Mouse (Mus musculus) stomach, postnatal 0 days (tissue): ENCODE data around the gene Ninl. TPM values are rescaled to one million over a fixed set of nuclear protein-coding genes. Genes with fewer than 3 reads are reported as not detected.

Source experiments
- ATAC-seq: fragments of 200-750 bp; cut with Nextera tagmentation; 2 replicates; pipeline ENCODE4 v1.8.0; 2017; ENCODE audit not compliant: low FRiP score, low TSS enrichment
- DNase-seq: peaks from one replicate; pipeline ENCODE4 v3.0.0-alpha.2; 2016; ENCODE audit warnings: low spot score
- H3K27ac ChIP-seq: fragments of 300-500 bp; sonication (generic); replicated peaks from 2 replicates; pipeline ENCODE4 v1.5.1; 2014; ENCODE audit warnings: mild to moderate bottlenecking, control low read depth
- H3K27me3 ChIP-seq: fragments of 300-500 bp; sonication (generic); 2 replicates; pipeline ENCODE4 v1.6.1; 2014; ENCODE audit warnings: low read length; ENCODE audit not compliant: control insufficient read depth, insufficient read depth
- H3K36me3 ChIP-seq: fragments of 300-500 bp; sonication (generic); 2 replicates; pipeline ENCODE4 v1.6.1; 2014; ENCODE audit warnings: low read length, mixed read lengths; ENCODE audit not compliant: control insufficient read depth, insufficient read depth
- H3K4me1 ChIP-seq: fragments of 300-500 bp; sonication (generic); replicated peaks from 2 replicates; pipeline ENCODE4 v1.6.1; 2014; ENCODE audit warnings: antibody characterized with exemption; ENCODE audit not compliant: control insufficient read depth, insufficient read depth
- H3K4me2 ChIP-seq: fragments of 300-500 bp; sonication (generic); replicated peaks from 2 replicates; pipeline ENCODE4 v1.6.1; 2014; ENCODE audit warnings: low read depth, mild to moderate bottlenecking, control low read depth, moderate library complexity
- H3K4me3 ChIP-seq: fragments of 300-500 bp; sonication (generic); 2 replicates; pipeline ENCODE4 v1.5.1; 2014; ENCODE audit warnings: low read depth, low read length, control low read depth
- H3K9ac ChIP-seq: fragments of 300-500 bp; sonication (generic); 2 replicates; pipeline ENCODE4 v1.6.1; 2014; ENCODE audit warnings: mild to moderate bottlenecking, low read length, control low read depth, mixed read lengths
- H3K9me3 ChIP-seq: fragments of 300-500 bp; sonication (generic); 2 replicates; pipeline ENCODE4 v1.6.1; 2016; ENCODE audit warnings: low read length; ENCODE audit not compliant: control insufficient read depth
- CTCF ChIP-seq: IDR thresholded peaks from 2 replicates; pipeline ENCODE4 v1.5.1; 2016; ENCODE audit warnings: antibody characterized with exemption, low read depth, mild to moderate bottlenecking, moderate library complexity
- EP300 ChIP-seq: optimal IDR thresholded peaks from 2 replicates; pipeline ENCODE3; 2016; ENCODE audit warnings: antibody characterized with exemption
- WGBS: fragments of 180-500 bp; shearing (Covaris S2); extraction: QIAGEN DNeasy Blood & Tissue Kit; methylation state at CpG from one replicate; pipeline ENCODE4 v1.1.7; 2014; 5-methylcytosine and 5-hydroxymethylcytosine counted together
- polyA plus RNA-seq: library from polyadenylated mRNA; unstranded; fragments of >200 nt; fragmentation: Nextera tagmentation; extraction: Ambion mirVana; gene quantifications from 2 replicates; pipeline ENCODE4 v1.2.1, GENCODE M21; 2015

Gene Ninl
- polyA plus RNA-seq, 1 experiment from 2014 or later: 2.3 TPM

- TF ChIP-seq CTCF: no peak
- no peak for TF ChIP-seq EP300
- Histone ChIP-seq H3K9ac (no peak overlapping the region), H3K9me3 (no peaks in the 10 kb centered on the region), H3K4me2 (no peak overlapping the region), H3K27me3 (no peaks in the 10 kb centered on the region), H3K4me1 (no peaks in the 10 kb centered on the region), H3K27ac (no peak overlapping the region), H3K36me3 (no peaks in the 10 kb centered on the region), H3K4me3 (no peak overlapping the region)
- 69% methylated on average over 6 of the region's 6 CpGs for WGBS
- ATAC-seq: no peak
- DNase-seq: no peak
These were observed 35.4 kb downstream of the Ninl start for GRCm38 (mm10) chr2:151003796-151004195.

- Histone ChIP-seq H3K4me1 (no peaks in the 10 kb centered on the region), H3K9me3 (no peaks in the 10 kb centered on the region), H3K27me3 (no peaks in the 10 kb centered on the region), H3K4me2 (no peak overlapping the region), H3K36me3 (no peaks in the 10 kb centered on the region), H3K27ac (no peak overlapping the region), H3K9ac (no peak overlapping the region), H3K4me3 (no peak overlapping the region)
- no peak for ATAC-seq
- TF ChIP-seq EP300: no peak
- TF ChIP-seq CTCF: peak; percentile 11; the same call in 1 of the 2 replicates
- 74% methylated on average over 5 of the region's 5 CpGs for WGBS
- DNase-seq: no peak
These were observed 37.5 kb downstream of the Ninl start for GRCm38 (mm10) chr2:151001619-151002175.

- TF ChIP-seq EP300: no peak
- peak; percentile 89 for TF ChIP-seq CTCF
- Histone ChIP-seq H3K27ac (no peak overlapping the region), H3K4me1 (no peaks in the 10 kb centered on the region), H3K4me2 (no peak overlapping the region), H3K27me3 (no peaks in the 10 kb centered on the region), H3K9me3 (no peaks in the 10 kb centered on the region), H3K9ac (no peak overlapping the region), H3K36me3 (no peaks in the 10 kb centered on the region), H3K4me3 (no peak overlapping the region)
- 58% methylated on average over 7 of the region's 7 CpGs for WGBS
- DNase-seq (peak; percentile 68), ATAC-seq (peak; percentile 78)
These were observed 38.6 kb downstream of the Ninl start for GRCm38 (mm10) chr2:151000402-151001178.

GRCm38 (mm10) chr2:150999021-150999420, 40.2 kb downstream of the Ninl start:
- ATAC-seq (no peak), DNase-seq (no peak)
- Histone ChIP-seq H3K4me2 (no peak overlapping the region), H3K9me3 (no peaks in the 10 kb centered on the region), H3K4me1 (no peaks in the 10 kb centered on the region), H3K27ac (no peak overlapping the region), H3K9ac (no peak overlapping the region), H3K36me3 (no peaks in the 10 kb centered on the region), H3K4me3 (no peak overlapping the region), H3K27me3 (no peaks in the 10 kb centered on the region)
- TF ChIP-seq CTCF (no peak), EP300 (no peak)
- 61% methylated on average over 3 of the region's 3 CpGs for WGBS

- Histone ChIP-seq H3K27ac (no peak overlapping the region), H3K9me3 (no peaks in the 10 kb centered on the region), H3K9ac (no peak overlapping the region), H3K36me3 (no peaks in the 10 kb centered on the region), H3K4me2 (no peak overlapping the region), H3K4me3 (no peak overlapping the region), H3K27me3 (no peaks in the 10 kb centered on the region), H3K4me1 (no peaks in the 10 kb centered on the region)
- 82% methylated on average over 5 of the region's 5 CpGs for WGBS
- TF ChIP-seq CTCF (no peak), EP300 (no peak)
- DNase-seq: no peak
- ATAC-seq: no peak
These were observed 41.6 kb downstream of the Ninl start for GRCm38 (mm10) chr2:150997618-150998017.

GRCm38 (mm10) chr2:150995324-150995723, 43.9 kb downstream of the Ninl start:
- no peak overlapping the region for H3K27ac ChIP-seq
- H3K9me3 ChIP-seq: no peaks in the 10 kb centered on the region
- H3K4me1 ChIP-seq: no peaks in the 10 kb centered on the region
- no peak overlapping the region for H3K9ac ChIP-seq
- TF ChIP-seq EP300 (no peak), CTCF (no peak)
- no peaks in the 10 kb centered on the region for H3K27me3 ChIP-seq
- ATAC-seq (no peak), DNase-seq (peak; percentile 15)
- H3K36me3 ChIP-seq: no peaks in the 10 kb centered on the region
- WGBS: 56% methylated on average over 4 of the region's 4 CpGs
- no peak overlapping the region for H3K4me3 ChIP-seq
- H3K4me2 ChIP-seq: no peak overlapping the region
